Mouse (Mus musculus): ENCODE data around the gene Hes1.
"Not testable (repeated sequence)": the region's sequence is repeated elsewhere in the genome, so short reads cannot be mapped to it uniquely, and the experiment has no call there.

The Hes1 gene

DNA sequence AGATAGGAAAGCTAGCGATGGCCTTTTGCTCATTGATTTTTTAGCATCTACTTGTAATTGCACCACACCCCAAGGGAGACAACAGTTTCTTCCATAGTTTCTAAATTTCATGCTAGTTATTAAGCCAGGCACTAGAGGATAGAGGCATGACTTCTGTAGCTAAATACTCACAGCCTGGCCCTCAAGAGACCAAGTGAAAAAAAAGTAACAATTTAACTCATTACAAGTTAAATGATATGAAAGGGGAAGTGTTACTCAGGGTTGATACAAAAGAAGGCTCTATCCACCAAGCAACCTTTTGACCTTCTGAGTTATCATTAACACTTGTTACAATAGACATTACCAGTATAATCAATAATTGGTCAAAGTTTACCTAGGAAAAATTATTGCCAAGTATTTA lies 9.1 kb downstream of the Hes1 start:
- no peak for DNase-seq

DNA sequence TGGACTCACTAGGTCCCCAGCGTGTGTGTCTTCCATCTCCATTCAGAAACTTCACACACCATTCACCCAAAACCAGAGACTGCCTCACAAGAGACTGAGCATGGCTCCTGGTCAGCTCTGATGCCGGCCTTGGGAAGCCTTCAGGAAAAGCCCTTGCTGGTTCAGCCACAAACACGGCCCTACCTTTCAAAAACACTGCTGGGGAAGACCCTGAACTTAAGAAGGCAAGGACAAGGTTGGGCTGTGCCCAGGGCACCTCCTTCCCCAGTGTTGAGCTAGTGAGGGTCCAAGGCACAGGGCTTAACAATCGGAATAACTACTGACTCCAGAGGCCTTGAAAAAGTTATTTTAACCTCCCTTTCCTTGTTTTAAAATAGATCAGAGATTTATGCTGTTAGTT lies 17.3 kb downstream of the Hes1 start:
- DNase-seq, result peak in 1 of 2 experiments; percentile 19

DNA sequence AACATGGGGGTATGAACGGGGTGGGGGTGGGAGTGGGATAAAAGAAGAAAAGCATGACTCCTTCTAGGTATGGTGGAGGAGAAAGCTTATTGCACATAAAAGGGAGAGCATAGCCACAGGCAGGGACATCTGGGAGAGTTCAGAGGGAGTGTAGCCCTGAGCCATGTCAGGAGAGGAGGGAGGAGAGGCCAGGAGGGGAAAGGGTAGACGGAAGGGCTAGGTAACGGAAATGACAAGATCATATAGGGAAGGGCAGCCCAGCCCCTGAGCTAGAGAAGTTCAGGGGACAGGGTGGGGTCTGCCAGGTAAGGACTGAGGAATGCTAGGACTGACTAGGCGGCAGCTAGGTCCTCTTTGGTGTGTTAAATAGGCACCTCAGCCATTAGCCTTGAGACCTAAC lies 17.8 kb downstream of the Hes1 start:
- no peak for DNase-seq

DNA sequence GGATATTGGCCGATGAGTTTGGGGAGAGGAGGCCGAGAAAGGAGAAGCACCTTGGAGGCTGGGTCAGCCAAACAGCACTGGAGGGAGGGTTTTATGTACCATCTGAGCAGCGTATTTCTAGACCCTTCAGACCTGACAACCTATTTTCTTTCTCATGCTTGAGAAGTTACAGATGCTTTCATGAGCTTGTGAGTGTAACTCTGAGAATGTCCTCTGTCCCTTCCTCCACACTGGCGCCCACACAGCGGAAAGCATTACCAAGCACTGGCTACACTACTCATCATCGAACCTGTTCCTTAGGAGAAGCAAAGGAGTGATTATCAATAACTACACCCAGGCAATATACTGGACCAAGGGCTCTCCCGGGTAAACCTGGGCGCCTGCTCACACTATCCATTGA lies 18.8 kb downstream of the Hes1 start:
- peak in 1 of 2 experiments; percentile 10 for DNase-seq

DNA sequence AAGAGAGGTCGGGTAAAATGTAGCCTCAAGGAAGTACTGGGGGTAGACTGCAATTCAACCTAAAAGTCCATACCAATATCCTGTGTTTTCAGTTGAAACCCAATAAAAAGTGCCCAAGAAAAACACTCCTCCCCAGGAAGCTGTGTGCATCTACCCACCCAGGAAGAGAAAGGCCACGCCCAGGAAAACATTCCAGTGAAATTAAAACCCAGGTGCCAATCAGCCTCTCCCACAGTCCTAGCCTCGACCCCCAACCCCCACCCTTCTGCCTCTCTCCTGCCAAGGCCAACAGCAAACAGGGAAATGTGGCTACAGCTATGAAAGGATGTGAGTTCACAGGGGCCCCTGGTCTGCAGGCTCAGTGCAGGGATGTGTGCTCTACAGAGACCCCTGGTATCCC lies 19.4 kb downstream of the Hes1 start:
- peak in 1 of 2 experiments; percentile 32 for DNase-seq

DNA sequence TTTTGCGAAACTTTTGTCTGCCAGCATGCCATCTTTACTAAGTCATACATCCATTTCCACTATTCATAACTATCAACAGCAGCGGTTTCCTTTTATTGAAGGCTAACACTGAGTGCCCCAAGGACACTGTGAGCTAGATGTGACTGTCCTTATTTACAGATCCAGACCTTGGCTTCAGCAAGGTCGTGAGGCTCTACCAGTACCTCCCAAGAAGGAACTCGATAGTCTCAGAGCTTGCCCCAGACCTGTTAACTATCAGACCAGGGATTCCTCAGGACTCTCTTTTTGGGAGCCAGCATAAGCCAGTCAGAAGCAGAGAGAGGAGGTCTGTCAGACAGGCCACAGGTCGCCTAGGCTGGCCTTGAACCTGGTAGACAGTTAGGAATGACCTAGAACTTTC lies 24.5 kb downstream of the Hes1 start:
- peak in 1 of 2 experiments; percentile 14 for DNase-seq

DNA sequence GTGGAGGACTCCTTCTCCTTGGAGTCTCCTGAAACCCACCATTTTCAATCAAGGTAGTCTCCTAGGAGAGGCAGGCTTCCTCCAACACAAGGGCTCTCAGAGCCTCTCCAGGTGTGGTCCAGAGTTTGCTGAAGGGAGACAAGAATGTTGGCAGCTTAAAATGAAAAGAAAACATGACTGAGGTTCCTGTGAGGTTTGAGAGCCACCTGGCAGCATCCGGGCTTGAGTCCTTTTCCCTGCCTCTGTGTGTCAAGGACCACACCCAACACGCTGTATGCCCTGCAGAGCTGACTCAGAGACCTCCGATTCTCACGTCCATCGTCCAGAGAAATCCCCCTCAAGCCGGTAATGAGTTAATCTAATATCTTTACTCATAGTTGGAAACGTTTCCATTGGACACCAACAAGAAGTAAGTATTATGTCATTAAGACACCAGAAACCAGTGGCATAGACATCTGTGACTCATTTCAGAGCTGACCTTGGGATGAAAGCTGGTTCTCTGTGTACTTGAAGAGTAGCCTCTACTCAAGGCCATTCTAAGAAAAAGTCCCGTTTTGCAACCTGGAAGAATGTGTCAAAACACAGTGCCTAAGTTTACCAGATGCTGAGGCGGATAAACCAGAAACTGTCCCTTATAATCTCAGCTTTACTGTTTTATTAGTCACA lies 26.1 kb downstream of the Hes1 start:
- DNase-seq, result no peak

DNA sequence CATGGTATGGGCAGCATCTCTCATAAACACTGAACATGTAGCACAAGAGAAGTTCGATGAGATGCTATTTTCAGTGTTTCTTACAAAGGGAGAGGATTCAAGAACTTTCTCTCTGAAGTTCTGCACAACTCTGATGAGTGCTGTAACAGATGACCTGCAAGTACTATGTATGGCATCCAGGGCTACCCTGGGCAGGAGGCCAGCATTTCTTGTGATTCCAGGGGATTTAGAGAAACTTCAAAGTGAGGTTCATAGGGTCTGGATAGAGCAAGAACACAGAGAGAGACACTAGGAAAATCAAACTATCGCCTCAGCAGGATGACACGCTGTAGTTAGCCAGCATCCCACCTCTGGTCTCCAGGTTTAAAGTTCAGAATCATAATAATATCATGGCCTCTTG lies 31.9 kb downstream of the Hes1 start:
- DNase-seq, result peak in 1 of 2 experiments; percentile 22

DNA sequence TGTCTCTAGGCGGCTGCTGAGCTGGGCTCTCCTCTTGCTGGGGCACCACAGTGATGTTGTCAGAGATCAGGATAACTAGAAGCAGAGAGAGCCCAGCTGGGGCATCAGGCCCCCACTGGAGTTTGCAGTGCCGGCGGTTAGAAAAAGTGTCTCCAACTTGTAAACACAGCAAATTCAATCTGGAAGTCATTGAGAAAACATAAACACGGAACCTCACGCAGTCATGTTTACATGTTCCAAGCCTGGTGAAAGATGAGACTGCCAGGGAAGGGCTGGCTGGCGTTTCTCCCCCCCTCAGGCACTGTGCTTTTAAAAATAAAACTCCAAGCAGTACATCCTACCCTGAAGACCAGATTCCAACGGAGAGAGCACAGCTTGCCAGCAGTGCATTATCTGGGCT lies 32.3 kb downstream of the Hes1 start:
- DNase-seq, result peak in 1 of 2 experiments; percentile 17

DNA sequence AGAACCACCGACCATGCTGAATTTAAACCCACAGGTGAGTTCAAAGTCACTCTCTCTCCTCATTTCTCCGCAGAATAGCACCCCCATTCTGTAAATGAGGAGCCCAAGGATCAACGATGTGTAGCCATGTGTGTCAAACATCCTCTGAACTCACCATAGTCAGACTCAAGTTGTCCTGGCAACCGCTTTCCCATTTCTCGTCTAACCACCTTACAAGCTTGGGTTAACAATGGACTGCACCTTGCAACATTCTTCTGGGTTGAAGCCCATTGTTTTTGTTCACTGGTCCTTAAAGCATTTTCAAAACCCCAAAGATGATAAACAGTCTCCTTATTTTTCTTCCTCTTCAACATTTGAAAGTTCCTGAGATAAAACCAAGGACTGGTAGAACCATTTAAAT lies 34.9 kb downstream of the Hes1 start:
- no peak for DNase-seq

DNA sequence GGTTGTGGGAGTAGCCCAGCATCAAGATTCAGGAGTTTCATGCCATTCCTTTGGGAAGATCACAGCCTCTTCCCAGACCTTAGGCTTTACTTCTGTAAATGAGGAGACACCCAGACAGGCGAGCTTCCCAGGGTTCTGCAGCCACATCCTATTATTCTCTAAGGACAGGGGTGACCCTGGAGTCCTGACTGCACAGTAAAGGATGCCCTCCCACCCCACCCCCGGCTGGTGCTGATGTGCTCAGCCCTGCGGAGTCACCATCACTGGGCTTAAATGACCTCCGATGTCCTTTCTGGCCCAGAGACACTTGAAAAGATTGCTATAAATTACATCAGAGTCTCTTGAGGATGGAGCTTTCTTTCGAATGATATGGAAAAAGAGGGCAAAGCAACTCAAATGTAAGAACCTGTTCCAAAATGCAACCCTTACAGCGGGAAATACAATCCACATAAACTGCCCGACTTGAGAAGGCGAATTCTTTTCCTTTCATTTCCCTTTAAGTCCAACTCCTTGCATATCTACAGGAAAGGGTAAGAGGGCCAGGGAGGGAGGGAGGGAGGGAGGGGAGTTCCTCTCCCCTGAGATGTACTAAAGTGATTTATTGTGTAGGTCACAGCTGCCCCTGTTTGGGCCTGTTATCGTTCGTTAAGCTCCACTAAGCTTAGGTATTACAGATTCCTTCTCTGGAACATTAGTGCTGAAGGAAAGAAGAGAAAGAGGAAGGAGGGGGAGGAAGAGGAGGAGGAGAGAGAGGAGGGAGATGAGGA lies 38.1 kb downstream of the Hes1 start:
- DNase-seq, result peak in 1 of 2 experiments; percentile 39

DNA sequence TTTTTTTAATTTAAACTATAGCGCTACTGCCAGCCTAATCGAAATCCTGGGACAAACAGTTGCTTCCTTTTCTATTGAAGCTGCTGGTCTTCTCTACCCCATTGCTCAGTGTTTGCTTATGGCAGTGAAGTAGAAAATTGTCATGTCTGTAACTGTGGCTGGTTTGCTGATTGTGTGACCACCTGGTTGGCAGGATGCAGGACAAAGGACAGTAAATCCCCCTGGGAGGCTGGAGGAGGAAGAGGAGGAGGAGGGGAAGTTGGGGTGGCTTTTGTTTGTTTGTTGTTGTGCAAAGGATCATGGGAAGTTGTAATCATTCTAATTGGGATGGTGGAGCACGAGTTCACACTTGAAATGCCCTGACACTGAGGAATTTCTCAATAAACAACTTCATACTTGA lies 38.8 kb downstream of the Hes1 start:
- DNase-seq, result peak in 1 of 2 experiments; percentile 53

DNA sequence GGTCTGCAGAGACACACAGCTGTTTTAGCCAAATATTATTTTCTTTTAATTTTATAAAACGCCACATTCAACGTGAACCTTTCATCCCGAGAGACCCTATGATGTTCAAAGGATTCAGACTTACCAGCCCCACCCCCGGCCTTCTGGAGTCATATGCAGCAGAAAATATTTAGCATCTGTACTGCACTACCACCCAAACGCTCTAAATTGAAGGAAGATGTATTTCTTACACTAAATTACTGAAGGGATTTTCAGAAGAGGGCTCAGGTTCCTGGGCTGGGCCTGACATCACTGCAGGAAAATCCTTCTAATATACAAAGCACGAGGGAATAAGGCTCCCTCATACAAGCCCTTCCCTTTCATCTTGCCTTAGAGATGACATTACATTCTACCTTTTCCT lies 39.3 kb downstream of the Hes1 start:
- DNase-seq, result peak in 1 of 2 experiments; percentile 17

DNA sequence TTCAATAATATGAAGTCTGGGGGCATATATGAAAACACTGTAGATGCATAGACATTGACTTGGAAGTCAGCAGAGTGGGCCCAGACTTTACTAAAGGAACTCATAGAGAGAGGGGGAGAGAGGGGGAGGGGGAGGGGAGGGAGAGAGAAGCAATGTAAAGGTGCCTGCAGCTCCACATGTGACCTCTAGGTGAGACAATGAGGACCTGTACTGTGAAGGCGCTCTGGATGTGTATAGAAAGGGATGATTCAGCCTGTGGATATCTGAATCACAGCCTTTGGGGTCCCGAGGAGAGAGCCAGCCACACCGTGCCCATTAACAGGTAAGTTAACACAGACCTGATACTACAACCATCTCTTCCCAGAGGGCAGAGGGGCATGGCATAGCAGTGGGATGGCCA lies 40.2 kb downstream of the Hes1 start:
- no peak for DNase-seq

DNA sequence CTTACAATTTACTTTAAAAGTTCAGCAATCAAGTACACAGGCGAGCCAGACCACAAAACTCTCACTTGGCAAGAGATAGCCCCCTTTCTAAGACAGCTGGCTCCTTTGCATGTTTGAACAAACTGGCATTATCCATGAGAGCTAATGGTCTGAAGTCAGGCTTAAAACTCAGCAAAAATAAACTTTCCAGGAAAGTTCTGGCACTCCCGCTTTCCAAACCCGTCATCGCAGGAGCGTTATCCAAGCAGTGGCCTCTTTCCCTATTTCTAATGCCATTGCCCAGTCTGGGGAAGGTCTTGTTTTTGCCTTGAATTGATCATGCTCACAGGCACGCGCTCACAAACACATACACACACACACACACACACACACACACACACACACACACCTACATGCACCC lies 41.3 kb downstream of the Hes1 start:
- no peak for DNase-seq

DNA sequence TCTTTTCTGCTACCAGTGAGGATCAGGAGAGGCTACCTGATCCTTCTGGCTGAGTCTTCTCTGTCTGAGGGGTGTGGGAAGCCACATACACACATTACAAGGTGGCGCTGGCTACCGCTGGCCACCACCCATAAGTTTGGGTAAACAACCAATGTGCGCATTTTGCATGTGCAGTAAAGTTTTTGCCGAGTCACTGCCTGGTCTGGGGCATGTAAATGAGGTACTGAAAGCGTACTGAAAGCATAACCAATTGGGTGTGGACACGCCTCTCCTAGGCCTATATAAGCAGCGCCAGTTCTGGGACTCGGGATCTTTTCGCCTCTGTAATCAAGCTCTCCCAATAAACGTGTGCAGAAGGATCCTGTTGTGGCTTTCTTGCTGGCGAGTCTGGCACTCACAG lies 44.0 kb downstream of the Hes1 start:
- DNase-seq, result not testable (repeated sequence)

DNA sequence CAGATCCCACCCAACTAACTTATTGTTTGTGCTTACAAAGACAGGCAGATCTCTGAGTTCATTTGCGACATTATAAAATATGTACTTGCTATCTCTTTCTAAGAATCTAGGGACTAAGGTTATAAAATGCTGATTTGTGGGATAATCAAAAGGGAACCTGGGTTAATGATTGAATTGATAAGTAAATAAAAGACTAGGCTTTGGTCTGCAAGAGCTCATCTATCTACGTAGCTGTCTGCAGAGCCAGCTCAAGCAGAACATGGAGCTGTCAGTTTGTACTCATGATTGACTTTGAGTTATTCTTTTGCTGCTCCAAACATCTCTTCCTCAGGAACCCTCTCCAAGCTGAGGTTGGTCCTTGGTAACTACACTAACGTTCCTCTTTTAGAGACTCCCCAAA lies 46.3 kb downstream of the Hes1 start:
- no peak for DNase-seq

DNA sequence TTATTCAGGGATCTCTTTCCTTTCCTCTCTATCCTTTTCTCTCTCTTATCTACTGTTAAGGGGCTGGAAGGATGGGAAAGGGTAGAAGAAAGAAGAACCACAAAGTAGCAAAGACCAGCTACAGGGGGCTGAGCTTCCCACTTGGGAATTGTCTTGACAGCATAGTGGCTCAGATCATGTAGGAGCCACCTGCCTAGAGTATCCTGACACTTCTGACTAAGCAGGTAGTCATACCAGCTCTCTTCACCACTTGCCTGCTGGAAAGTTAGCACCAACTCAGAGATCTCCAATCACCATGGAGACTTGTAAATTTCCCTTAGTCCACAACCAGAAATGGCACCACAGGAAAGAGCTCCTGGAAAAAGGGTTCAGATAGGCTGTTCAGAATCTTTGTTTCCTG lies 46.9 kb downstream of the Hes1 start:
- DNase-seq, result no peak

DNA sequence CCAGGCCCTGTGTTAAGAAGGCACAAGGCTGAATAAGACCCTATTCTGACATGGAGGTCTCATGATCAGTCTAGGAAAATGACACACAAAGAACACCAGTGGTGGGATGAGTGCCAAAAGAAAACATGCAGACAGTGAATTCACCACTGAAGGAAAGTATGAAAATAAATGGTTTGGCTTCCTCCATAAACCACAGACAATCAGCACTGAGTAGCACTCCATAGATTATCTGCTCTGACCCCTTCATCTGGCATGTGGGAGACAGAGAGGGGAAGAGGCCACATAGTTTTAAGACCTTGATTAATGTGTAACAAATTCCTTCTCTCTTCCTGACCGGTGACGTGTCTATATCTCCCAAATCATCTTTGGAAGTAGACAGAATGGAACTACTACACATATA lies 47.4 kb downstream of the Hes1 start:
- DNase-seq, result no peak

DNA sequence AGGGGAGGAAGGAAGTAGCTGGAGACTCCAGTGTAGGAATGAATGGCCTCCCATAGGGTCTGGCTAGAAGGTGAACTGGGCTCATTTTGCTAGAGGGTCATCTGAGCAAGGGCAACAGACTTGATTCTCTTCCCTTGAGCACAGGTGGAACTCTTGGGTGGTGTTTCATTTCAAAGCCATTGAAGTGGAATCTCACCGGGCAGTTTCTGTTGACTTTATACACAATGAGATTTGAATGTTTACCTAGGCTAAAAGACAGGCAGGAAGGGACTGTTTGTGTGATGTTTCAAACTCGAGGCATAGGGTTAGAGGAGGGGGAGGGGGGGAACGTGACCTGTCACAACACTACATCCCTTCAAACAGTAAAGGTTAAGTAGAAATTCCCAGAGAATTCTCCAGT lies 49.0 kb downstream of the Hes1 start:
- no peak for DNase-seq

DNA sequence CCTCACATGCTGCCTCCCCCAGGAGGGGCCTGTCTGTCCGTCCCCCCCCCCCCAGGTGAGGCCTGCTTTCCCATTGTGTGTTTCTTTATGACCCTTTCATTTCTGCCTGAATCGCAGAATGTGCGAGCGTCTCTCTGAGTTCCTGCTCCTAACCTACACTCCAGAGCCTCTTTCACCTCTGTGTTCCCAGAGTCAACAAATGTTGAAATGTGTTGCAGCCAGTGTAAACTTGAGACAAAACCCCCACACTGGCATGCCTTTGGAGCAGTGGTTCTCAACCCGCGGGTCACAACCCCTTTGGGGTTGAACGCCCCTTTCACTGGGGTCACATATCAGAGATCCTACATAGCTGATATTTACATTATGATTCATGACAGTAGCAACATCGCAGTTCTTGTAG lies 49.6 kb downstream of the Hes1 start:
- DNase-seq, result no peak

DNA sequence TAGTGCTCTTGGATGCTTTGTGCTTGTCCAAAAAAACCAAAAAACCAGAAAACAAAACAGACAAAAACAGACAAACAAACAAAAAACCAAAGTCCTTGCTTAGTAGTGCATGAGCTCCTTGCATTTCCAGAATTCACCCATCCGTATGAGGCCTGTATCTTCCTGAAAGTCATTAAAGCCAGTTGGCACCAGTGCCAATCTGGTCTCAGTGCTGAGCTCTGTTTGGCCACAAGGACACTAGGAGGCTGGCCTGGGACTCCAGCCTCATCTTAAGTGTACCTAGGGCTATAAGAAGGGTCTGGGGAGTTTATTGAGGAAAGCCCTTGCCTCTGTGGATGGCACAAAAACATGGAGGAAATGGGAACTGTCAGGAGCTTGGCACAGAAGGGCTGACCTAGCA lies 50.3 kb downstream of the Hes1 start:
- DNase-seq, result peak; percentile 54 to 59

All from kidney, postnatal 25 days (tissue).